Mouse (Mus musculus): ENCODE results near the gene Smg7.

GRCm38 (mm10) chr1:152819558-152819957 is 82.9 kb downstream of the Smg7 start:
- TF ChIP-seq EP300 (IDR thresholded peaks at IDR 0.05; ENCODE audit: low read depth) (no peak), CTCF (IDR thresholded peaks at IDR 0.05; ENCODE audit: low read depth) (no peak)
